Mouse (Mus musculus): ENCODE results near the gene Kcna6.

- TF ChIP-seq EP300 (IDR thresholded peaks at IDR 0.05) (no peak), CTCF (IDR thresholded peaks at IDR 0.05) (no peak)
Observed at GRCm38 (mm10) chr6:126736996-126737395, 3.5 kb downstream of the Kcna6 start.

All from lung, postnatal 0 days (tissue).